Mouse (Mus musculus) cerebellum, postnatal 25 days (tissue): Measurements from ENCODE around the gene Gna12.
A peak's percentile ranks its signal among the peaks of the same experiment; 100 is the strongest.

ENCODE experiments used
- DNase-seq, 2 experiments: peaks; one replicate each; pipeline ENCODE4 v3.0.0; 2021; ENCODE audit warnings: mixed read lengths in 2 of 2

The Gna12 gene

DNA sequence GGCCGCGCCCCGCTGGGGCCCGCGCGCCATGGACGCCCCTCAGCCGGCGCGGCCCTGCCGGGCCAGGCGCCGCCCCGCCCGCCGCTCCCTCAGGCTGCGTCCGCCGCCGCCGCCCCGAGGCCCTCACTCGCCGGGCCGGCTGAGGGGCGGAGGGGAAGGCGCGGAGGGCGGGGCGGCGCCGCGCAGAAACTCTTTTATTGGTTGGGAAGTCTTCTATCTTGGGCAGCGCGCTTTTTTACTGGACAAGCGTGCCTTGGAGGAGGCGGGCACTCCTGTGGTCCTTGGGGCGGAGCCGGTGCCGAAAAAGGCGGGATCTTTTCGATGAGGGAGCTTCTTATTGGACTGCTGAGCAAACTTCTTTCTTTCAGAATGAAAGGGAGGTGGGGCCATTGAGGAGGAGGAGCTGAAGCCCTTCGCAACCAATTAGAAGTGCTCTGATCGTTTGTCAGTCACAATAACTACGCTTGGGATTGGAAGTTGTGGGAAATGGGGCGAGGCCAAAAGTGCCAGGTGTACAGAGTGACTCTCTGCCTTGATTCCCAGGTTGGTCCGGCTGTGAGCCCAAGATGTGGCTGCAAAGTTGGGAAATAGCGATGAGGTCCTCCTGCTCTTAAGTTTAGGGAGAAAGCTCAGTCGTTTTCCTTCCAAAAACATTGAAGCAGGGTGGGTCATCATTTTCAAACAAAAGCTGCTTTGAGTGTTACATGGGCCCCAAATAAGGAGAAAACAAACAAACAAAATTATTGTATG lies at the start of gene Gna12:
TSS of gene Gna12 (minus strand) at position 118 of the 750 bp plus-strand sequence.
- peak; percentile 96 to 97 for DNase-seq

DNA sequence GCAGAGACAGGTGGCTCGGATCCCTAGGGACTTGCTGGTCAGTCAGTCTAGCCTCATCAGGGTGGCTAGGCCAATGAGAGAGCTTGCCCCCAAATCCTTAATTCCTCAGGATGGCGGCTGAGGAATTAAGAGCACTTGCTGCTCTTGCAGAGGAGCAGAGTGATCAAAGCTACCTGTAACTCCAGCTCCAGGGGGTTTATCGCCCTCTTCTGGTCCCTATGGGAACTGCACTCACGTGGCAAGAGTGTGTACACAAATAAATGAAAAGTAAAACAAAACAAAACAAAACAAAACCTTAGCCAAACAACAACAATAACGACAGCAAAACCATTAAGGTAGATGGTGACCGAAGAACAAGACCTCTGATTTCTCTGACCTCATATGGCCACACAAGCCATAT lies 48.4 kb upstream of the Gna12 start:
- DNase-seq = no peak

DNA sequence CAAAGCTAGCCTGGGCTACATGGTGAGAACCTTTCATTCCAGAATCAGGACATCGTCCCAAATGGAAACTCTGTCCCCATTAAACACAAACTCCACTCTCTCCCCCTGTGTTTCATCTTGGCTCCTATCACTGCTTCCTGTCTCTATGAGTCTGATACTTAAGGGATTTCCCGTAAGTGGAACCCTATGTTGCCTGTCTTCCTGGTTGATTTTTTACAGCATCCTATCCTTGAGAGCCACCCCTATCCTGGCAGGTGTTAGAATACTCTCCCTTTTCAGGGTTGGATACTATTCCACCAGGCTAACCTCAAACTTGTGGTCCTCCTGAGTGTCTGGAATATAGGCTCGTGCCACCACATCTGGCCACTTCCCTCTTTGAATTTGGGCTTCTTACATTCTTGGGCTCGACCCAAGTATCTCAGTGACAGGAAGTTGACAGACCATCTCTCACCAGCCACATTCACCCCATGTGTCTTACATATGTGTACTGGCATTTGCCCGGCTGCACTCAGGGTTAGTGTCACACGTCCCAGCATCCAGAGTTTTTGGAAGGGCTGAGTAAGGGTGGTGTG lies 43.6 kb upstream of the Gna12 start:
- DNase-seq = no peak

DNA sequence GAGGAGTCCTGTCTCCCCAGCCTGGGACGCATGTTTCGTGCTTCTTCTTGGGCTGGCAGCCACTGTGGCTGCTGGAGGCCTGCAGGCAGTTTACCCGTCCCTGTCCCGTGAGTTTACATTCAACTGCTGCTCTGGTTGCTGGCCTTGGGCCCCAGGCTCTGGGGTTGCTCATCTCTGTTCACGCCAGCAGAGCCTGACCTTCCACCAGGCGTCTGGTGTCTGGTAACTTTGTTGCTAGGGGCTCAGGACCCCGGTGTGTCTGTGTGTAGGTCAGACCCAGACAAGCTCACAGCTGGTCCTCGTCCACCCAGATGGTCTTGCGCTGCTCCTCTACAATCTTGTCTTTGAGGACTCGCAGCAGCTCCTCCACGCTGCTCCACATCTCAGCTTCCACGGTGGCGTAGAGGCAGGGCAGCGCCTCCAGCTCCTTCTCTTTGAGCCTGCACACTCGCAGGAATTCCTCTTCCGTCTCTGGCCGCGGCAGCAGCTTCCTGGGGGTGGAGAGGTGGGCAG lies 42.9 kb upstream of the Gna12 start:
- no peak for DNase-seq

DNA sequence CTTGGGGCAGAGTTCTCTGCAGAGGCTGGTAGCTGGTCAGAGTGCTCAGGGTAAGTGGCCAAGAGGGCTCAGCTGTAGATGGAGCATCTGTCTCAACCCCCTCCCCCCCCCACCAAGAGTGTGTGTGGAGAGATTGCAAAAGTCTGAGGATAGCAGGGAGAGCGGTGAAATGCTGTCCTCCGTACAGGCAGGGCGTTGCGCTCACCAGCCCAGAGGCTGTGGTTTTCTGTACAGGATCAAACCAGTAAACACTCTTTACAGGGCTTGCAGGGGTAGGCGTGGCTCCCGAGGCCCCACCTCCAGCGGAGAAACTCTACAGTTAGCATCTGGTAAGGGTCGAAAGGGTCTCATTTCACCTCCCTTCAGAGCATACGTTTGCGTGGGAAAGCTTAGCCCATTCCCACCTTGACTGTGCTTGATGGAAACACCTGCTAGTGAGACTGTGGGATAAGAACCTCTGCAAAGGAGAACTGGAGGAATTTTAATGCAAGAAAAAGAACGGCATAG lies 42.4 kb upstream of the Gna12 start:
- no peak for DNase-seq

DNA sequence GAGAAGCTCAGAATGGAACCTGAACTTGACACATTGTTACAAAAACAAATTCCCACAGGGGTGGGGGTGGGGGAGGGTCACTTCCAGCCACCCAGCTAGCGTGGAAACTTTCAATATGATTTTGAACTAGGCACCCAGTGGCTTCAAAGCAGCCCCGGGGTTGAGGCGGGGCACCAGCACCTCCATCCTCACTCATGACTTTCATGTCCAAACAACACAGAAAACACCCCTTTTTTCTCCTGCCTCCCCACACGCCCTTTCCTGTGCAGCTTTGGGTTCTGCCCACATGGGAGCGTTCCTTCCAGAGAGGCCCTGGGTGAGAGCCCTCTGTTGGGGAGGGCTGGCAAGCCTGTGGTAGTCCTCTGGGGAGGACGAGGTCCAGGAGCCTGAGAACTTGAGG lies 41.0 kb upstream of the Gna12 start:
- no peak for DNase-seq

DNA sequence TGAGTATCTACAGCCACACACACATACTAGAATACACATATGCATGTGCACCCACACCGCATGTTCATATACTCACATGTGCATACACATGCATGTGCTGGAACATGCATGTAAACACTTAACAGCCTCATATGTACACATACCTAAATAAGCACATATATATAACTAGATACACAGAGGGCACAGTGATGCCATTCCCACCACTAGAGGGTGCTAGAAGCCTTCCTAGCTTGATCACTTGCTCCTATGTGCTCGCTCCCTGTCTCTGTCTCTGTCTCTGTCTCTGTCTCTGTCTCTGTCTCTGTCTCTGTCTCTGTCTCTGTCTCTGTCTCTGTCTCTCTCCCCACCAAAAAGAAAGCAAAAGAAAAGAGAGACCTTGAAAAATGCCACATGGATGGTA lies 38.8 kb upstream of the Gna12 start:
- DNase-seq = peak; percentile 51 to 76

DNA sequence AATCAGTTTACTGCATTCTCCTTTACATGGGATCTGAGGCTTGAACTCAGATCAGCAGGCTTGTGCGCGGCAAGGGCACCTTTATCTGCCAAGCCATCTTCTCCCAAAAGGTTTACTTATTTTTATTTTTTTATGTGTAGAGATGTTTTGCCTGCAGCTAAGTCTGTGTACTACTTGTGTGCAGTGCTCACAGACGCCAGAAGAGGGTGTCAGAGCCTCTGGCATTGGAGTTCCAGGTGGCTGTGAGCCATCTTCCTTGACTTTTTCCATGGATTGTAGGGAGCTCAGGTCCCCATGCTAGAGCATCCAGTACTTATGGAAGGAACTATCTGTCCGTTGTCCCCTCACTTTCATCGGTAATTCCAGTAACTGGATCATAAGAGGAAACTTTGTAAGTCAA lies 29.5 kb upstream of the Gna12 start:
- no peak for DNase-seq

DNA sequence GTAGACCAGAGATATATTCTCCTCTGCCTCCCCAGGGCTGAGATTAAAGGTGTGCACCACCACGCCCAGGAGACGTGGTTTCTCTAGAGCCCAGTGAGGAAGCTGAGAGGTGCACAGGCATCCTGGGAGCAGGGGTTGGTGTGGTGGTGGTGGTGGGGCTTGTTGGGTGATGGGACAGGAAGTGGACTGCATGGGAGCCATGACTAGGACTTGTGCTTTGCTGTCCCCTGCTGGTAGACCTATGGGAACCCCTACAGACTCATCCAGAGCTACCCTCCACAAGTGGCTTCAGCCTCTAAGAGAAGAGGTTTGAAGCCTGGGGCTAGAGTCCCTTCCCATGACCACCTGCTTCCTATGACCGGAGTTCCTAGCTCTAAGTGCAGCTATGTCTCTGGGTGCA lies 28.1 kb upstream of the Gna12 start:
- no peak for DNase-seq

DNA sequence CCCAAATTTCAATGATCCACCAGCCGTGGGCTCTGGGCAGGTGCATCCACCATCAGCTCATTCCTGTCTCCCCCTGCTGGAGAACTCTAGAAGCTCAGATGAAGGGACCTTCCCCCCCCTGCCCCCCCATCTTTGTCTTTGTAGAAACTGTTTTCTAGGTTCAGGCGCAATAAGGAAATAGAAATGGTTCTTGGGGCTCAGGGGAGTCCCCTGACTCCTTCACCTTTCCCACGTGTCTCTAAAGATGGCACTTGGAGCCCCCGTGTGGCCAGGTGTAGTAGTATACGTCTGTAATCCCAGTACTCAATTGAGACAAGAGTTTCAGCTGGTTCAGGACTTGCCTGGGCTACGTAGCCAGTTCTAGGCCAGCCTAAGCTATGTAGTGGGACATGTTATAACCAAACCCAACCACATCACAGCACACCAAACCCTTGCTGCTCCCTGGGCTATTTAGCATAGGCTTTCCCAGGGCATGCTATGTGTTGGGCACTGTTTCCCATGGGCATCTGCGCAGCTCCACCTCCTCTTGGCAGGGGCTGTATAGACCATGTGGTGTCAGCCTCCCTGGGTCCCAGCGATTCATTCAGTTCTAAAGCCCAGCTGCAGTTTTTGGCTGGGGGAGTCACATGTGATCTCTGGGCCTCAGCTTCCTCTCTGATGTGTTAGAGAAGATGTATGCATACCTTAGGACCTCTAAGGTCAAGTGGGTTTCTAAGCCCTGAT lies 27.4 kb upstream of the Gna12 start:
- DNase-seq = no peak

DNA sequence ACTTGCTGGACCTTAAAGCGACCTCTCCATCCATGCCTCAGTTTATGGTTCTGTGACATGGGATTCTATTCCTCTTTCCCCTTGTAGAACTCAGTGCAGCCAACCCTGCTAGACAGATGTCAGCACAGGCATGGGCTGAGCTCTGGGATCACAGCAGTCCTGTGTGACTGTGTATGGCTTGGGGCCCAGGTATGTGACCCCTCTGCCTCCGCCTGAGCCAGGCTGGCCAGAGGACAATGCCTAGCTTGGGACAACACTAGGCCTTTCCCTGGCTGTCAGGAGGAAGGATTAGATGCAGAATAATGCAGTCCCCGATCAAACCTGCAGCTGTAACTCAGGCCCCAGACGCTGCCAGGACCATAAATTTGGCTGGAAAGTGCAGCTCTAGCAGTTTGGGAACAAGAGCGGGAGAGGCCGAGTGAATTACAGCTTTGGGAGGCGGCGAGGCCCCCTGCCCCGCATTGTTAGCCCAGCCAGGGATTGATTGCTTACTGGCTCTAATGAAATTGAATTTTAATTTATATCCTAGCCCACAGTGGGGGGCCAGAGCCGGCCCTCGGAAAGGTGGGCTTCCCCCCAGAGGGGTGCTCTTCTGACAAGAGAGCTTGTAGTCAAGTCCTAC lies 25.8 kb upstream of the Gna12 start:
- DNase-seq = no peak

DNA sequence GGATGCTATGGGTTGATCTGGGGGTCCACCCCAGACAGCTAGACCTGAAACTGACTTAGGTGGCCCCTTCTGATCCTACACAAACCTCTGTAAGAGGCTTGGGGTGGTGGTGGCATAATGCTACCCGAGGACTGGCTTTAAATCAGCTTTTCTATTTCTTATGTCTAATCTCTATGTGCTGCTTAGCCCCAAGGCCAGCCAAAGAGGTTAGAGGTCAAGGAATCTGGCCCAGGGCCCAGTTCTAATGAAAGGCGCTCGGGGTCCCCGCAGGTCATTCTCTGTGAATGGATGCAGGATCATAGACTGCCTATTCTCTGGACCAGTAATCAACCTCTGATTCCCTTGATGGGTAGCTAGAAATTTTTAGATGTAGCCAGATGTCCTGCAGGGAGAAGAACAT lies 24.5 kb upstream of the Gna12 start:
- DNase-seq = no peak

DNA sequence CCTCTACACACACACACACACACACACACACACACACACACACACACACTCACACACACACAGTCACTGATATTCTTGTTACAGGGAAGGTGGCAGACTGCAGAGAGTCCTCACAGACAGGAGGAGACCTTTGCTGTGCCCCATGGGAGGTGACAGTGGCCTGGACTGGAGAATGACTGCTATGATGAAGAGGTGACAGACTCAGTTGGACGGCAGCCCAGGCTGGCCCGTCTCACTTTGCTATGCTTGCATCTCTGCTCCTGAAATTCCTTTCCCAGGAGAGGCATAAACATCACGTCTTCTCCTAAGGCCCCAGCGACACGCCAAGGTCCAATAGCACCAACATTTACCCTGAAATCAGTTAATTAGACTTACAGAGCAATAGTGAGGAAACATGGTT lies 23.5 kb upstream of the Gna12 start:
- peak; percentile 21 to 39 for DNase-seq

DNA sequence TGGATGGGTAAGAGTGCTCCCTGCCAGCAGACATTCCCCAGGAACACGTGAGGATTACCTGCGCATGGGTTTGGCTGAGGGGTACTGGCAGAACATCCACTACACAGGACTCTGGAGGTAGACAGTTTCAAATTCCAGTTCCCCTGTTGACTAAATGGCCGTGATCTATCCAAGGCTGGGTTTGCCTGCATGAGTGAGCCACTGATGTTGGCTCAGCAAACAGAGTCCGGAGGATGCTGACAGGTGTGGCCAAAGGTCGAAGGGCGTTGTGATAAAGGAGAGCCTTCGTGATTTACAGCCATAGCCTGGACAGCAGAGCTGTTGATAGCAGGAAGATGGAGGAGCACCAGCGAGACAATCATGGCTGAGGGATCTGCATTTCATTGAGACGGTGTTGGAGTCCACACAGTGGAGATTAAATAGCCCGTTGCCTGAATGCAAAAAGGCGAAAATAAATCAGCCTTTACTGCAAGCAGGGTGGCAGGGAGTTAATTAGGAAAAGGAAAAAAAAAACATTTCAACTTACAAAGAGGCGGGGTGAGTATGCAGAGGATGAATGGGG lies 22.3 kb upstream of the Gna12 start:
- DNase-seq = no peak

DNA sequence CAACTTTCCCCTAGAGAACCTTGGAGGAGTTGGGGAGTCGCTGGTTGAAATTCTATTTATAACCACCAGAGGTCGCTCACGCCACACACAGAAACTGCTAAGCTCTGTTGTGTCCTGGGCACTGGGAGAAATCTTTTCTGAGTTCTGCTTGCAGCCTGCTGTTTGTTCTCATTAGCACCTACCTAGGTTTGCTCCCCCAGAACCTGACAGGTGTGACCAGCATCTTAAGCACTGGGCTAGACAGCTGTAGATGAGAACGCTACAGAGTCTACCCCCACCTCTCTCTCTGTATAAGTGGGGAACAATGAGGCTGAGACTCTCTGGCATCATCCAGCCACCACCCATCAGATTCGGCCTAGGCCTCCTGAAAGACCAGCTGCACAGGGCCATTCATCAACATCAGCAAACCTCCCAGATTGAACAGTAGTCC lies 17.1 kb upstream of the Gna12 start:
- DNase-seq = peak; percentile 56 to 61

DNA sequence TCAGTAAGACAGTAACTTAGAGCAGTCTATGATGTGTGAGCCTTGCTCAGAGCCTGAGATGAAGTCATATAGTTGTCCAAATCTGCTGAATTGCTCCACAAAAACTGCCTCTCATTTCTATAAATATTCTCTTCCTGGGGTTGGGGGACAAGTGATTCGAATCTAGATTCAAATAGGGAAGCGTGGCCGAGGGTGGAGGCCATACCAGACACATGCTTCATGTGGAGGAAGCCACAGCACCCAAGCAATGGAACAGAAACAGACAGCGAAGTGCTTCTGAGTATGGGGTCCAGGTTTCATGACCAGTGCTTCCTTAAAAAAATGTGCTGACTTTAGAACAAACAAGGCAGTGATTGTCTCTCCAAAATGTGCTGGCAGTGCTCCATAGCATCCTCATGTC lies 11.7 kb upstream of the Gna12 start:
- no peak for DNase-seq

DNA sequence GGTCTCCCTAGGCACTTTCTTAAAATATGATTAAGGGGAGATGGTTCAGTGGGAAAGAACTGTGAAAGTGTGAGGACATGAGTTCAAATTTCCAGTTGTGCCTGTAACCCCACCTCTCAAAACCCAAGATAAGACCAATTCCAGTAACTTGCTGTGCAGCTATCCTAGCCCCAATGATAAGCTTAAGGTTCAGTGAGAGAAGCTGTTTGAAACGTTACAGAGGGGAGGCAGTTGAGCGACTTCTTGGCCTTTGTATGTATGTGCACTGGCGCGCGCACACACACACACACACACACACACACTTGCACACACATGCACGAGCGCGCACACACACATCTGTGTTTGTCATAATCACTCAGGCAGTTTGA lies 817 bp upstream of the Gna12 start:
- no peak for DNase-seq

DNA sequence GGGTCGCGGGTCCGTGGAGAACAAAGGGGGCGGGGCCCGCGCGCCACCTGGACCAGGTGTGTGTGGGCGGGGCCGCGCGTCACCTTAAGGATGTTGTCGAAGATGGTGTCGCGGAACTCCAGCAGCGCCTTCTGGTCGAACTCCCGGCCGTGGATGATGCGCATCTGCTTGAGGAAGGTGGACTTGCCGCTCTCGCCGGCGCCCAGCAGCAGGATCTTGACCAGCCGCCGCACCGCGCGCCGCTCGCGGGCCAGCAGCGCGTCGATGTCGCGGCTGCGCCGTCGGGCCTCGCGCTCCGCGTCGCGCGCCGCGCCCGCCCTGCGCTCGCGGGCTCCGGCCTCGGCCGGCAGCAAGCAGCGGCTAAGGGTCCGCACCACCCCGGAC lies 328 bp downstream of the Gna12 start:
- DNase-seq = peak in 1 of 2 experiments; percentile 70

DNA sequence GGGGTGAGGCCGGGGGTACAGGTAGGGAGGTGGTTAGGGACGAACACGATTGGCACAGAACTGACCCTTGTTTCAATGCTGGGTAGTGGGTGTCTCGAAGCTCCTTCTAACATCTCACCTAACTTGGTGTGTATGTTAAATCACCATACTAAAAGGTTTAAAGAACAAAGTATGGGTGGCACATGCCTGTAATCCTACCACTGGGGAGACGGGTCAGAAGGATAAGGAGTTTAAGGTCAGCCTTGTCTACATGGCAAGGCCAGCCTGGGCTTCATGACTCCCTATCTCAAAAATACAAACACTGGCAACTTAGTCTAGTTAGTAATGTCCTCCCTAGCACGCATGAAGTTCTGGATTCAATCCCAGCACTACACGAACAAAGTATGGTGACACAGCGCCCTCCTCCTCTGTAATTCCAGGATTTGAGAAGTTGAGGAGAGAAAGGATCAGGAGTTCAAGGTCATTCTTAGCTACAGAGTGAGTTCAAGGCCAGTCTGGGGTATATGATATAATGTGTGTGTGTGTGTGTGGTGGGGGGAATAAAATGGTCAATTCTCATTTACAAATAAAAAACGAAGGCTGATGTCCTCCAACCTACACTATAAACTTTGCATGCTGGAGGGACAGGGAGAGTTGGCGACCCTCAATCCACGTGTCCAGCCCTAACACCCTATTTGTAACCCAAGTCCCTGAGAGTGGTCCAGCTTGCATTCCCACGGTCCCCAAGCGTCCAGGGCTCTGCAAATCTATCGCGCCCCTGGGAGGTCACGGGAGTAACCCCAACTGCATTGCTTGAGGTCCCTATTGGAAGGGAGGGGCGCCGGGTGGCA lies 935 bp downstream of the Gna12 start:
- DNase-seq = no peak

DNA sequence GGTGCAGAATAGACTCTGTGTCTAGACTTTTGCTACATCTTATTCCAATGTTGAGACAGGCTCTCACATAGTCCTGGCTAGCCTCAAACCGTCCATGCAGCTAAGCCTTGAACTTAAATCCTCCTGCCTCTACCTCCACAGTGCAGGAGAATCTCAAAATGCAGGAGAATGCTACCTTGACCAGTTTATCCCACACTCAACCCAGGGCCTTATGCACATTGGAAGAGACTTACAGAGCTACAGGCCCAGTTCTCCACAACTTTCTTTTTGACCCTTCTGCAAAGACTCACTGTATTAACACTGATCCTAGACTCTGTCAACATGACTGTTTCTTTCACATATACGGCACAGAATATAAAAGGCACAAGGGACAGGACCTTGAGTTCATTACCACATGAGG lies 1.9 kb downstream of the Gna12 start:
- DNase-seq = no peak

DNA sequence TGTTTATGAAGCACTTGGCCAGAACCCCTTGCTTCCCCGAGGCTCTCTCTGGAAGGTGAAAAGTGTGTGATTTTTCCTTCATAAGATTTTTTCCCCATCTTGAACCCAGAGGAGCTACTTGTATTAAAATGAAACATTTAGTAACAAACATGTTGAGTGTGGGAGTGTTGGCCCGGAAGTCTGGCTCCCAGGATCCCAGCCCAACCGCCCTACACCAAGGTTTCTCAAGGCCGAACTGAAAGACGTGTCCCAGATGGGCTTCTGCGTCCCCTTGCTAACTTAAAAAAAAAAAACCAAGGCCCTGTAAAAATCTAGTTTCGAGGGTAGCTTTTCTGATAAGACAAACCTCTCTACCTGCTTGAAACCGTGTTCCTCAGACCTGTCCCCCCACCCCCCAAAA lies 2.3 kb downstream of the Gna12 start:
- no peak for DNase-seq

DNA sequence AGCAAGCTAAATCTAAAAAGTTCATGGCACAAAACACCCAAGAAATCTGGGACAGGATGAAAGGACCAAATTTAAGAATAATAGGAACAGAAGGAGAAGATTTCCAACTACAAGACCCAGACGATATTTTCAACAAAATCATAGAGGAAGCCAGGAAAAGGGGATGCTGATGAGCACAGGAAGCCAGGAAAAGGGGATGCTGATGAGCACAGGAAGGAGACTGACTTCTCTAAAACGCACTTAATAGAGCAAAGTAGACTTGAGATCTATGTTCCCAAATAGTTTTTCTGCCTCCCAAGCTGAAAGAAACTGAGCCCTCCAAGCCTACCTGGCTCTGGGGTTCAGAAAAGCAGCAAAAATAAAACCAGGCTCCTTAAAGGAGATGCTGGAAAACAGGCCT lies 2.8 kb downstream of the Gna12 start:
- DNase-seq = no peak
